ENCODE assay signal across 9 mouse cellular contexts in the genomic region with DNA sequence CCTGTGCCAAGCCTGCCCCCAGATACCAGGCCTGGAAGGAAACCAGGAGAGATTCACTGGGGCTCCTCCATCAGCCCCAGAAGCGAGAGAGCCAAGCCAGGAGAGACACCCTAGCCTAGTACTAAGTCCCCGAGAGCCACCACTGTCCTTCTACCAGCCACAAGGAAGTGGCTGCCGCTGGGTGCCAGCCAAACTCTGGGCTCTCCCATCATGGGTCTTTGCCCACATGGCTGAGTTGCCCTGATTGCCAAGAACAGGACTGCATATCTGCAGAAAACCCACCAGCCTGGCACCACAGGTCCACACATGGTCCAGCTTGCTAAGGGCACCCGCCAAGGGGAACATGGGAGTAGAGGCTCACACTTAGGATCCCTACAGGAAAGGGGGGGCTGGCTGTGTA. TPM values are rescaled to one million over a fixed set of nuclear protein-coding genes. Genes with fewer than 3 reads are reported as not detected.
DNase-seq lines count a peak whose midpoint lies in the region; ATAC-seq and TF ChIP-seq lines count a peak whose summit lies in the region.
"Had no signal": no experiment of that assay in that cellular context is flagged by ENCODE, and none has a peak within 500 bp of the region (broad histone marks: within the 10 kb centered on the region; RNA-seq: fewer than 3 reads in every experiment).

No protein-coding gene starts in this region.

- no peak for TF ChIP-seq EP300 in liver, postnatal 0 days (IDR thresholded peaks at IDR 0.05; ENCODE audit: low read depth)

- H3K27me3 ChIP-seq in embryonic facial prominence, embryonic 11.5 days (ENCODE audit: control insufficient read depth, insufficient read depth, low read length) = no peaks in the 10 kb centered on the region
- H3K27me3 ChIP-seq in heart, embryonic 12.5 days (replicated peaks) = no peaks in the 10 kb centered on the region
- no peaks in the 10 kb centered on the region for H3K27me3 ChIP-seq in kidney, embryonic 16.5 days (ENCODE audit: insufficient read depth, low read length)
- no peaks in the 10 kb centered on the region for H3K27me3 ChIP-seq in liver, postnatal 0 days (ENCODE audit: insufficient read depth, low read length)
- no peaks in the 10 kb centered on the region for H3K27me3 ChIP-seq in neural tube, embryonic 12.5 days (replicated peaks)

- DNase-seq in ovary, postnatal 36 days (ENCODE audit: low spot score) = peak; percentile 59
- DNase-seq in ovary, adult 18-20 months (ENCODE audit: low spot score) = no peak
- no peak for DNase-seq in embryonic facial prominence, embryonic 11.5 days (ENCODE audit: low spot score)
- no peak for DNase-seq in liver, postnatal 0 days
- no peak for DNase-seq in c-Kit-positive CD71-positive TER-119-positive erythroid progenitor cells, embryonic 14.5 days (ENCODE audit: low spot score)

- H3K9me3 ChIP-seq in embryonic facial prominence, embryonic 11.5 days (replicated peaks; ENCODE audit: control insufficient read depth, low read length) = no peaks in the 10 kb centered on the region
- no peaks in the 10 kb centered on the region for H3K9me3 ChIP-seq in heart, embryonic 12.5 days (replicated peaks)
- no peaks in the 10 kb centered on the region for H3K9me3 ChIP-seq in kidney, embryonic 16.5 days (ENCODE audit: low read length)
- no peaks in the 10 kb centered on the region for H3K9me3 ChIP-seq in liver, postnatal 0 days (ENCODE audit: low read length)
- no peaks in the 10 kb centered on the region for H3K9me3 ChIP-seq in neural tube, embryonic 12.5 days
- H3K9me3 ChIP-seq: G1E had no signal

- peaks cover 3% of the 10 kb centered on the region for H3K36me3 ChIP-seq in embryonic facial prominence, embryonic 11.5 days (replicated peaks; ENCODE audit: control insufficient read depth, insufficient read depth, low read depth, low read length)
- H3K36me3 ChIP-seq in heart, embryonic 12.5 days = peaks cover 32% of the 10 kb centered on the region
- peaks cover 18% of the 10 kb centered on the region for H3K36me3 ChIP-seq in kidney, embryonic 16.5 days (ENCODE audit: insufficient read depth, low read length)
- H3K36me3 ChIP-seq in liver, postnatal 0 days (replicated peaks; ENCODE audit: insufficient read depth, low read length) = 0 out of 2 replicates have a peak, but pooled peaks cover 4% of the 10 kb centered on the region
- peaks cover 37% of the 10 kb centered on the region for H3K36me3 ChIP-seq in neural tube, embryonic 12.5 days
- H3K36me3 ChIP-seq: G1E had no signal

- peak overlapping the region; percentile 90 for H3K4me3 ChIP-seq in embryonic facial prominence, embryonic 11.5 days (ENCODE audit: low read depth, low read length)
- H3K4me3 ChIP-seq in heart, embryonic 12.5 days = peak overlapping the region; percentile 74
- H3K4me3 ChIP-seq in kidney, embryonic 16.5 days (ENCODE audit: low read length) = peak overlapping the region; percentile 70
- peak overlapping the region; percentile 80 for H3K4me3 ChIP-seq in liver, postnatal 0 days (ENCODE audit: low read depth, low read length)
- H3K4me3 ChIP-seq in neural tube, embryonic 12.5 days = peak overlapping the region; percentile 97

- 79% methylated on average over 4 of the region's 4 CpGs for WGBS in embryonic facial prominence, embryonic 11.5 days
- WGBS in heart, embryonic 12.5 days = 73% methylated on average over 4 of the region's 4 CpGs
- WGBS in kidney, embryonic 16.5 days = 65% methylated on average over 4 of the region's 4 CpGs
- WGBS in liver, postnatal 0 days (ENCODE audit: insufficient replicate concordance) = 58% methylated on average over 4 of the region's 4 CpGs
- WGBS in neural tube, embryonic 12.5 days = 80% methylated on average over 4 of the region's 4 CpGs

- no peak for TF ChIP-seq CTCF in liver, postnatal 0 days (IDR thresholded peaks at IDR 0.05; ENCODE audit: low read depth)

- H3K4me1 ChIP-seq in embryonic facial prominence, embryonic 11.5 days (ENCODE audit: control insufficient read depth, insufficient read depth, low read length) = peaks cover 12% of the 10 kb centered on the region
- H3K4me1 ChIP-seq in heart, embryonic 12.5 days (replicated peaks) = peaks cover 77% of the 10 kb centered on the region
- H3K4me1 ChIP-seq in kidney, embryonic 16.5 days (ENCODE audit: insufficient read depth, low read length) = peaks cover 67% of the 10 kb centered on the region
- H3K4me1 ChIP-seq in liver, postnatal 0 days (ENCODE audit: insufficient read depth) = peaks cover 25% of the 10 kb centered on the region
- H3K4me1 ChIP-seq in neural tube, embryonic 12.5 days = peaks cover 61% of the 10 kb centered on the region

- H3K4me2 ChIP-seq in embryonic facial prominence, embryonic 11.5 days (ENCODE audit: low read depth, low read length) = peak overlapping the region; percentile 90
- peak overlapping the region; percentile 88 for H3K4me2 ChIP-seq in heart, embryonic 12.5 days
- H3K4me2 ChIP-seq in kidney, embryonic 16.5 days (replicated peaks; ENCODE audit: low read depth, low read length) = peak overlapping the region; percentile 76
- peak overlapping the region; percentile 72 for H3K4me2 ChIP-seq in liver, postnatal 0 days (ENCODE audit: low read depth, low read length)
- H3K4me2 ChIP-seq in neural tube, embryonic 12.5 days (replicated peaks) = peak overlapping the region; percentile 81

- ATAC-seq in embryonic facial prominence, embryonic 11.5 days (replicated peaks; ENCODE audit: insufficient number of reproducible peaks, low FRiP score, low TSS enrichment, low read depth) = no peak
- no peak for ATAC-seq in heart, embryonic 12.5 days (ENCODE audit: insufficient number of reproducible peaks, low FRiP score)
- ATAC-seq in kidney, embryonic 16.5 days (ENCODE audit: low FRiP score, low TSS enrichment) = no peak
- ATAC-seq in liver, postnatal 0 days = no peak
- ATAC-seq in neural tube, embryonic 12.5 days (ENCODE audit: low FRiP score, low read depth) = no peak

- H3K27ac ChIP-seq in embryonic facial prominence, embryonic 11.5 days (replicated peaks; ENCODE audit: low read depth, low read length) = no peak overlapping the region
- H3K27ac ChIP-seq in heart, embryonic 12.5 days (ENCODE audit: poor library complexity, severe bottlenecking) = peak overlapping the region; percentile 92
- H3K27ac ChIP-seq in kidney, embryonic 16.5 days (ENCODE audit: low read length) = no peak overlapping the region; the same call in 1 of the 2 replicates
- no peak overlapping the region for H3K27ac ChIP-seq in liver, postnatal 0 days (ENCODE audit: low read depth)
- H3K27ac ChIP-seq in neural tube, embryonic 12.5 days = no peak overlapping the region

- peak overlapping the region; percentile 97 for H3K9ac ChIP-seq in embryonic facial prominence, embryonic 11.5 days (replicated peaks; ENCODE audit: low read length)
- peak overlapping the region; percentile 92 for H3K9ac ChIP-seq in heart, embryonic 12.5 days
- peak overlapping the region; percentile 86 for H3K9ac ChIP-seq in kidney, embryonic 16.5 days (replicated peaks; ENCODE audit: low read length)
- H3K9ac ChIP-seq in liver, postnatal 0 days (replicated peaks) = no peak overlapping the region
- peak overlapping the region; percentile 99 for H3K9ac ChIP-seq in neural tube, embryonic 12.5 days

RNA-seq across cellular contexts. Expression of gene Csnk1e, which starts 15.1 kb away (rescaled TPM):
- 108 and 109 TPM in 2 replicates for polyA plus RNA-seq in embryonic facial prominence, embryonic 11.5 days (2014; fragmentation: Nextera tagmentation; extraction: Ambion mirVana)
- polyA plus RNA-seq in heart, embryonic 12.5 days (2016; fragmentation: Nextera tagmentation; extraction: Ambion mirVana) = 103 and 111 TPM in 2 replicates
- 66.0 and 71.5 TPM in 2 replicates for polyA plus RNA-seq in kidney, embryonic 16.5 days (2015; fragmentation: Nextera tagmentation; extraction: Ambion mirVana)
- 7.5 and 8.9 TPM in 2 replicates for polyA plus RNA-seq in liver, postnatal 0 days (2015; fragmentation: Nextera tagmentation; extraction: Ambion mirVana)
- polyA plus RNA-seq in neural tube, embryonic 12.5 days (2016; fragmentation: Nextera tagmentation; extraction: Ambion mirVana) = 303 and 308 TPM in 2 replicates
- polyA plus RNA-seq: G1E had no signal

RNA-seq across cellular contexts. Expression of gene Tmem184b, which starts 36.9 kb away (rescaled TPM):
- polyA plus RNA-seq in embryonic facial prominence, embryonic 11.5 days (2014; fragmentation: Nextera tagmentation; extraction: Ambion mirVana) = 36.2 and 45.5 TPM in 2 replicates
- polyA plus RNA-seq in heart, embryonic 12.5 days (2016; fragmentation: Nextera tagmentation; extraction: Ambion mirVana) = 77.2 and 82.3 TPM in 2 replicates
- 75.0 and 80.5 TPM in 2 replicates for polyA plus RNA-seq in kidney, embryonic 16.5 days (2015; fragmentation: Nextera tagmentation; extraction: Ambion mirVana)
- polyA plus RNA-seq in liver, postnatal 0 days (2015; fragmentation: Nextera tagmentation; extraction: Ambion mirVana) = 6.6 and 8.4 TPM in 2 replicates
- 44.3 and 50.4 TPM in 2 replicates for polyA plus RNA-seq in neural tube, embryonic 12.5 days (2016; fragmentation: Nextera tagmentation; extraction: Ambion mirVana)
